Mouse (Mus musculus) neutrophil, adult 83 days (primary cell): ENCODE measurements around the gene Ehd2. TPM values are rescaled to one million over a fixed set of nuclear protein-coding genes. Genes with fewer than 3 reads are reported as not detected.

Source experiments
- total RNA-seq, 2 experiments: library from RNA; stranded (reverse); gene quantifications; one replicate each; pipeline ENCODE4 v1.2.4; 2023

Gene Ehd2
- under 1 TPM; 0.24 to 0.53 TPM for total RNA-seq

DNA sequence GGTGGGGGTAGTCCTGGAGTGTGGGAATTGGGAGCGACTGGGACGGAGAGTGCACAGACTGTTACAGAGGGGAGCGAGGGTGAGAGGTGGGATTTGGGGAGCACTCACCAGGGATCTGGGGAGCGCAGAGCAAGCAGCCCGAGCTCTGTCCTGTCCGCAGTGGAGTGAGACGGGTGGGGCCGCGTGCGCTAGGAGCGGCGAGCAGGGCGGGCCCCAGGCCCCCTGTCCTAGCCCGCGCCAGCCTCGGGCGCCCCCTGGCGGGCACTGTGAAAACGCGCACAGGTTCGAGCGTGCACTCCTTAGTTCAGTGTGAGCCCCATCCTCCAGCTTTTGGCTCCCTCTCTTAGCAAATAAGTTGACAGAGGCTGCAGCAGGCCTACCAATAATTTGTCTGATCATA, at the start of gene Ehd2:
Gene Ehd2 (minus strand): TSS at position 256 of the 400 bp plus-strand sequence.

DNA sequence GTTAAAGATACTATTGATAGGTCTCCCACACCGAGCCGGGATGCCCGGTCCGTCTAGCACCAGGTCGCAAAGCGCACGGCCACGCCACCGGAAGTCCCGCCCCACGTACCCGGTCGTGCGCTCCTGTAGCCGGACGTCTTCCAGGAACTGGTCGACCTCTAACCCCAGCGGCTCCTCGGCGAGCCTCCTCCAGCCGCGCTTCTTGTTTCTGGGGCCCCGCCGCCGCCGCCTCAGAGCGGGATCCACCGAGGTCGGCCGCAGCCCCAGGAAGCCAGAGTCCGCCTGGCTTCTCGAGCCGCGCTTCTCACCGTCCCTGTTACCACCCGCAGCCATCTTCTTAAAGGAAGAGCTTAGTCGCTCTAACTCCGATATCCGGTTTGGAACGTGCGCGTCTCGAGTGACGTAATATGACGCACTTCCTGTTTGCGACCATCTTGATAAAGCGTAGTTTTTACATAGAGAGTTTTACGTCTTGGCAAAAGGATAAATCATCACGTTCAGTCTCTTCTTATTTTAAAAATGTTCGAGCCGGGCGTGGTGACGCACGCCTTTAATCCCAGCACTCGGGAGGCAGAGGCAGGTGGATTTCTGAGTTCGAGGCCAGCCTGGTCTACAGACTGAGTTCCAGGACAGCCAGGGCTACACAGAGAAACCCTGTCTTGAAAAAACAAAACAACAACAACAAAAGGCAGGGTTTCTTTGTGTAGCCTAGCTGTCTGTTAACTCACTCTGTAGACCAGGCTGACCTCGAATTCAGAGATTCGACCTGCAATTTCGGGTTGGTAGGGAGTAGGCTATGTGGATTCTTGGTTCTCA, 21.4 kb downstream of the Ehd2 start, which contains the start of gene Nop53:
Gene Nop53 (minus strand): TSS at position 354 of the 816 bp plus-strand sequence.

DNA sequence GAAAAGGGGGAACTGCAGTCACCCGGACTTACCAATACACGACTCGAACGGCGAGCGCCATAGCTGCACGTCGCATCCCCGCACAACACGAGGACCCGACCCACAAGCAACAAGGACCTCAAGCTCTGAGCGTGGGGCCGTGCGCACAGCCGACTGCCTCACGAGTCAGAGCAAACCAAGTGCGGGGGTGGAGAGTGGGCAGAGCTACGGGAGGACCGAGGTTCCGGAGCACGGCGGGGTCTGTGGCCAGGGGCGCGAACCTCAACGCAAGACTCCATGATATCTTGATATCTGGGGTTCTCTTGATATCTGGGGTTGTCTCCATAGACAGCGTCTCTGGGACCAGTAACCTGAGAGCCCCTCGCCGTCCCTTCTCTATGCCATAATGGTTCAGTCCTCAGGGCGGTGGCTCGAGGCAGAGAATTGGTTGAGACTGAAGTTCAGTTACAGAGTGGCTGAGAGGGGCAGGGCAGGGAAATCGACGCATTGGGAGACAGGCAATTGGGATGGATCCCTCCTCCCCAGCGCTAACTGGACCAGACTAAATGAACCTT, 45.1 kb downstream of the Ehd2 start, which contains the start of gene Selenow:
Gene Selenow (minus strand): TSS at position 183 of the 554 bp plus-strand sequence.

Other genes with a start within 250 kb of the Ehd2 start
- not detected for gene Obox5, start 217.4 kb downstream of the Ehd2 start, total RNA-seq
- gene Obox6, start 127.9 kb downstream of the Ehd2 start, total RNA-seq, result not detected
- gene Crx, start 87.6 kb downstream of the Ehd2 start, total RNA-seq, result not detected
- not detected for gene Crxos, start 85.0 kb downstream of the Ehd2 start, total RNA-seq
- gene Selenow, start 45.2 kb downstream of the Ehd2 start, total RNA-seq, result 10 to 100 TPM; 31.4 to 34.4 TPM
- 100 to 1,000 TPM; 141 to 146 TPM for gene Nop53, start 21.5 kb downstream of the Ehd2 start, total RNA-seq
- gene Bicra, start 80.4 kb upstream of the Ehd2 start, total RNA-seq, result 10 to 100 TPM; 24.9 to 29.6 TPM
- gene Zfp541, start 94.2 kb upstream of the Ehd2 start, total RNA-seq, result under 1 TPM; 0.28 to 0.40 TPM
- gene Napa, start 130.9 kb upstream of the Ehd2 start, total RNA-seq, result 100 to 1,000 TPM; 121 to 141 TPM
- gene Kptn, start 152.3 kb upstream of the Ehd2 start, total RNA-seq, result 10 to 100 TPM; 15.0 to 19.8 TPM
- not detected for gene Slc8a2, start 162.3 kb upstream of the Ehd2 start, total RNA-seq
- under 1 TPM in 1 of 2 experiments, not detected in 1; 0.31 TPM for gene Meis3, start 207.5 kb upstream of the Ehd2 start, total RNA-seq